Mouse (Mus musculus) olfactory bulb, adult 2 months (tissue): Measurements from ENCODE around the gene Ebpl.

ENCODE experiments used
- CTCF ChIP-seq: fragments of 200-500 bp; IDR thresholded peaks from 2 replicates; pipeline ENCODE4 v1.5.1; 2012; ENCODE audit warnings: low read depth, mild to moderate bottlenecking, low read length, moderate library complexity; ENCODE audit not compliant: insufficient read depth
- POLR2A ChIP-seq: fragments of 200-500 bp; IDR thresholded peaks from 2 replicates; pipeline ENCODE4 v1.6.1; 2012; ENCODE audit warnings: mild to moderate bottlenecking, low read depth, low read length, moderate library complexity; ENCODE audit not compliant: insufficient read depth

DNA sequence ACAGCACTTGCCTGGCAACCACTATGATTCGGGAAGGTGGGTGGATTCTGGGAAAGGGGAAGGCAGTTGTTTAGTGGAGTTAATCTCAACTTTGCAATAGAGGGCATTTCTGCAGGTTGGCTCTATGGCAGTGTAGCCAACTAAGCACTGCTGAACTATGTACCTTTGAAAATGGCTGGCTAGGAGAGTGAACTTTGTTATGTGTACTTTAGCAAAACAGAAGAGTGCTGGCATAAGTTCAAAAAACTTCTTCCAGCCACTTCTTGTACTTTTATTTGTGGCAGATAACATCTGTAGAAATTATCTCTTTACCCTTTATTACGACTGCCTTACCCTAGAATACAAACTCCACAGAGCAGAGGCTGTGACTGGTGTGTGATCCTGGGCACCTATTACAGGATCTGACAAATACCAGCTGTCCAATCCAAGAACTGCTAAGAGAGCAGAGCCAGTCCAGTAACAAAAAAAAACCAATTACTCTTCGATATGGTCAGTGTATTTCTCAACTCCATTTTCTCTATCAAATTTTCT lies 807 bp upstream of the Ebpl start:
- TF ChIP-seq CTCF (no peak), POLR2A (no peak)
